Mouse (Mus musculus) heart, postnatal 0 days (tissue): ENCODE data around the gene Lingo1.

Source experiments
- CTCF ChIP-seq: IDR thresholded peaks from 2 replicates; pipeline ENCODE4 v1.5.1; 2016; ENCODE audit warnings: antibody characterized with exemption, control low read depth, low read depth
- EP300 ChIP-seq: IDR thresholded peaks from 2 replicates; pipeline ENCODE4 v1.6.1; 2016; ENCODE audit warnings: antibody characterized with exemption, low read depth

DNA sequence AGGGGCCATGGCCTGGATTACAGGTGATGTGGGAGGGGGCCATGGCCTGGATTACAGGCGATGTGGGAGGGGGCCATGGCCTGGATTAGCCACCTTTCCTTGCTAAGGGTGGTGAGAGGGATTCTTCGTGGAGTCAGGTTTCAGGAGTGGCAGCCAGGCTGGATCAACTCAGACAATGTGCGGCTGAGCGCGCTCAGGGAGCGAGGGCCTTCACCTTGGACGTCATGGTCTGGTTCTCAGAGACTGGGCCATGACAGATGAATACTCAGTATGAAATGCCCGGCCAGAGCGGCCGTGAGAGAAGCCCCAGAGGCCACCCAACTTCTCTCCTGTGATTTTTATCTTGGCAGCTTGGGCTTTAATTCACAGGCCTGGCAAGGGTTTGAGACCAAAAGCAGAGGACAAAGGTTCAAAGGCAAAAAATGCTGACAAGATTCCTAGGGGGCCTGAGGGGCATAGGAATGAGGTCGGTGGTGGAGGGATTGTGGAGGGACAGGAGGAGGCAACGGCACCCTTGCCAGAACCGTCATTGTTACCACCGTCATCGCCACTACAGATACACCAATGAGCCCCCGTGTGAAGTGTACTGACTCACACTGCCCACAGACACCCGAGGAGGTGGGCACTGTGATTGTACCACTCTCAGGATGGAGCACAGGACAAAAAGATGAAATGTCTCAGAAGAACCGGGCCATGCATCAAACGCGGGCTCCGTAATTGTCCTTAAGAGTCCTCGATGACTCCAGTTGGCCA, 117.2 kb downstream of the Lingo1 start:
- TF ChIP-seq CTCF: no peak
- TF ChIP-seq EP300: no peak
